Mouse (Mus musculus) spleen, adult 2 months (tissue): ENCODE data around the gene Rps16. TPM values are rescaled to one million over a fixed set of nuclear protein-coding genes. Genes with fewer than 3 reads are reported as not detected.

Experiments used
- DNase-seq, 2 experiments: peaks; one replicate each; pipeline versions ENCODE4 v3.0.0 to v3.0.0-alpha.2; 2012 to 2021; ENCODE audit warnings: low spot score in 2 of 2, low read depth in 1 of 2
- H3K27ac ChIP-seq: fragments of 200-500 bp; 2 replicates; pipeline ENCODE4 v1.5.1; 2012; ENCODE audit warnings: low read length, inconsistent platforms; ENCODE audit not compliant: insufficient read depth
- H3K27me3 ChIP-seq: fragments of 200-500 bp; 2 replicates; pipeline ENCODE4 v1.6.1; 2012; ENCODE audit warnings: mild to moderate bottlenecking, moderate library complexity, low read length, inconsistent platforms; ENCODE audit not compliant: control insufficient read depth, insufficient read depth
- H3K36me3 ChIP-seq: fragments of 200-500 bp; 2 replicates; pipeline ENCODE4 v1.6.1; 2012; ENCODE audit warnings: mild to moderate bottlenecking, low read length, inconsistent platforms; ENCODE audit not compliant: control insufficient read depth, insufficient read depth
- H3K4me1 ChIP-seq: fragments of 200-500 bp; 2 replicates; pipeline ENCODE4 v1.6.1; 2011; ENCODE audit warnings: inconsistent platforms; ENCODE audit not compliant: control insufficient read depth, insufficient read depth, insufficient read length
- H3K4me3 ChIP-seq: fragments of 200-500 bp; 2 replicates; pipeline ENCODE4 v1.5.1; 2011; ENCODE audit warnings: mild to moderate bottlenecking, inconsistent platforms; ENCODE audit not compliant: insufficient read depth, insufficient read length; ENCODE audit errors: extremely low read depth
- CTCF ChIP-seq: fragments of 200-500 bp; IDR thresholded peaks from 2 replicates; pipeline ENCODE4 v1.5.1; 2011; ENCODE audit warnings: mild to moderate bottlenecking, inconsistent platforms; ENCODE audit not compliant: insufficient read depth, insufficient read length, insufficient replicate concordance; ENCODE audit errors: extremely low read depth
- POLR2A ChIP-seq: fragments of 200-500 bp; IDR thresholded peaks from 2 replicates; pipeline ENCODE4 v1.6.1; 2011; ENCODE audit warnings: low read depth, low read length, inconsistent platforms
- WGBS: fragments of 180-500 bp; shearing (Covaris S2); methylation state at CpG from one replicate; pipeline ENCODE4 v1.1.7; 2018; 5-methylcytosine and 5-hydroxymethylcytosine counted together
- polyA plus RNA-seq: library from polyadenylated mRNA; depleted of rRNA; stranded (reverse); fragments of >200 nt; gene quantifications from 2 replicates; pipeline ENCODE4 v1.2.3, GENCODE M21; 2012; rRNA removed

Rps16 gene
- polyA plus RNA-seq, 1 experiment, result 1,505 TPM

DNA sequence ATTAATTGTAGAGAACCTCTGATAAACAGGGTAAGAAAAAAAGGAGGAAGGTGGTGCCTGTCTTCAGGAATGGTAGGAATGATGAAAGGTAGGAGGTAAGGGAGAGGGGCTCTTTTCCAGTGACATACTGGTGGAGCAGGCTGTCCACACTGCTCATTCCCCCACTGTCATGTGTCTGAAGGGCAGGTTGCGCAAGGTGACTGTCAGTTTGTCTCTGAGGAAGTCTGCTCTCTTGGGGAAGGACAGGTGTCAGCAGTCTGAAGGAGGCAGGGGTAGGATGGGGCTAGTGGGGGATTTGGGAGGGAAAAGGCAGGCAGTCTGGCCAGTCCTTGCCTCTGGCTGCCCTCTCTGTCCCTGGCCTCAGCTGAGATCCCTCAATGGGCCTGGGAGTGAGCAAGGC lies 50.6 kb downstream of the Rps16 start:
- peaks cover 44% of the 10 kb centered on the region for H3K36me3 ChIP-seq
- WGBS, result 97% methylated on average over 1 of the region's 1 CpGs

DNA sequence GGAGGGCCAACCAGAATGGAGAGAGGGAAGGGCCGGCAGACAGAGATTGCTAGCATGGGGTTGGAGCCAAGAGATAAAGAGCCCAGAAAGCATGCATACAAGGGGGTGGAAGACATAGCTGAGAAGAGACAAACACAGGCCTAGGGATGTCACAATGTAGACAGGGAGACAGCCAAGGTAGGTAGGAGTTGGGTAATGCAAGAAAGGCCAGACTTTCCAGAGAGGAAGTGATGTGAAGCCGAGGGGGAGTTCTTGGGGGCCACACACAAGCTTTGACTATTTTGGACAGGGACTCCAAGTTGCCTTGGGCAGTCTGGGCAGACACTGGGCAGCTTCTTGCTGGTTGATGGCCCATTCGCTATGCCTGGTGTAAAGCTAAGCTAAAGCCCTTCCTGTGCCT lies 51.5 kb downstream of the Rps16 start:
- Histone ChIP-seq H3K27me3 (no peaks in the 10 kb centered on the region), H3K4me3 (no peak overlapping the region), H3K36me3 (peaks cover 49% of the 10 kb centered on the region), H3K27ac (no peak overlapping the region), H3K4me1 (no peaks in the 10 kb centered on the region)
- WGBS, result 83% methylated on average over 3 of the region's 3 CpGs
- no peak for TF ChIP-seq POLR2A
- no peak for TF ChIP-seq CTCF
- no peak for DNase-seq

More for the DNA sequence above, 50.6 kb downstream of the Rps16 start:
- no peaks in the 10 kb centered on the region for H3K27me3 ChIP-seq
- no peak for DNase-seq
- no peak overlapping the region for H3K27ac ChIP-seq
- no peaks in the 10 kb centered on the region for H3K4me1 ChIP-seq
- no peak overlapping the region for H3K4me3 ChIP-seq
- no peak for TF ChIP-seq POLR2A
- TF ChIP-seq CTCF, result no peak

Other genes with a start within 250 kb of the Rps16 start
- gene 9530053A07Rik, start 221.2 kb upstream of the Rps16 start, polyA plus RNA-seq, result not detected in 2 replicates
- 49.5 and 52.2 TPM in 2 replicates for gene Fbl, start 180.9 kb upstream of the Rps16 start, polyA plus RNA-seq
- gene Dyrk1b, start 171.2 kb upstream of the Rps16 start, polyA plus RNA-seq, result 22.4 and 29.4 TPM in 2 replicates
- 2.4 and 3.5 TPM in 2 replicates for gene Eid2, start 82.8 kb upstream of the Rps16 start, polyA plus RNA-seq
- 4.1 and 9.3 TPM in 2 replicates for gene Eid2b, start 72.9 kb upstream of the Rps16 start, polyA plus RNA-seq
- not detected in 2 replicates for gene Selenov, start 59.5 kb upstream of the Rps16 start, polyA plus RNA-seq
- not detected in 2 replicates for gene Dll3, start 48.4 kb upstream of the Rps16 start, polyA plus RNA-seq
- gene Timm50, start 38.6 kb upstream of the Rps16 start, polyA plus RNA-seq, result 37.9 and 45.7 TPM in 2 replicates
- 112 and 120 TPM in 2 replicates for gene Supt5, start 11.9 kb upstream of the Rps16 start, polyA plus RNA-seq
- 64.0 and 66.4 TPM in 2 replicates for gene Plekhg2, start 21.9 kb downstream of the Rps16 start, polyA plus RNA-seq
- 106 and 138 TPM in 2 replicates for gene Zfp36, start 29.6 kb downstream of the Rps16 start, polyA plus RNA-seq
- 26.6 and 31.5 TPM in 2 replicates for gene Med29, start 42.1 kb downstream of the Rps16 start, polyA plus RNA-seq
- gene Paf1, start 42.3 kb downstream of the Rps16 start, polyA plus RNA-seq, result 85.1 and 88.6 TPM in 2 replicates
- gene Gmfg, start 86.8 kb downstream of the Rps16 start, polyA plus RNA-seq, result 43.1 and 46.2 TPM in 2 replicates
- gene Lrfn1, start 101.3 kb downstream of the Rps16 start, polyA plus RNA-seq, result 2.7 and 3.3 TPM in 2 replicates
- not detected in 2 replicates for gene Ifnl2, start 159.8 kb downstream of the Rps16 start, polyA plus RNA-seq
- not detected in 2 replicates for gene Ifnl3, start 172.2 kb downstream of the Rps16 start, polyA plus RNA-seq
- gene Sycn, start 190.2 kb downstream of the Rps16 start, polyA plus RNA-seq, result 3,549 and 8,446 TPM in 2 replicates
- 0.81 and 1.0 TPM in 2 replicates for gene Nccrp1, start 196.6 kb downstream of the Rps16 start, polyA plus RNA-seq
- gene Samd4b, start 247.5 kb downstream of the Rps16 start, polyA plus RNA-seq, result 48.2 and 68.2 TPM in 2 replicates
- gene Pak4, start 247.5 kb downstream of the Rps16 start, polyA plus RNA-seq, result 13.2 and 17.6 TPM in 2 replicates